Mouse (Mus musculus) activated CD4-positive, CD25-positive, alpha-beta regulatory T cell, adult 4 months (primary cell): Measurements from ENCODE around the gene Mb21d2. TPM values are rescaled to one million over a fixed set of nuclear protein-coding genes. Genes with fewer than 3 reads are reported as not detected.

ENCODE experiments used
- ATAC-seq: one replicate; pipeline ENCODE4 v1.8.0; 2017
- polyA plus RNA-seq, 2 experiments: library from polyadenylated mRNA; unstranded; fragments of 100-300 nt; shearing (Covaris generic); gene quantifications; one replicate each; pipeline ENCODE4 v1.2.1; 2017

Gene Mb21d2
- polyA plus RNA-seq, 2 experiments from 2014 or later = not detected

DNA sequence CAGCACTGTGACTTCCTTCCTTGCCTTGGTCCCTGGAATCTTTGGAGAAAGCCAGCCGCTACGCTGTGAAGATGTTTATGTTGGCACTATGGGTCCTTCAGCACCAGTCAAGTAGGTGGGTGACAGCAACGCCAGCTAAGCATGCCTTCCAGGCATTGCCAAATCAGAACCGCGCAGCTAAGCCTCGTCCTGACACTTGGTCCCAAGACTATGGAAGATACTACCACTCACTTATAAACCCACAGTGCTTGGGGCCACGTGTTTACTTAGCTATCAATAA is 70.5 kb downstream of the Mb21d2 start:
- no peak for ATAC-seq

DNA sequence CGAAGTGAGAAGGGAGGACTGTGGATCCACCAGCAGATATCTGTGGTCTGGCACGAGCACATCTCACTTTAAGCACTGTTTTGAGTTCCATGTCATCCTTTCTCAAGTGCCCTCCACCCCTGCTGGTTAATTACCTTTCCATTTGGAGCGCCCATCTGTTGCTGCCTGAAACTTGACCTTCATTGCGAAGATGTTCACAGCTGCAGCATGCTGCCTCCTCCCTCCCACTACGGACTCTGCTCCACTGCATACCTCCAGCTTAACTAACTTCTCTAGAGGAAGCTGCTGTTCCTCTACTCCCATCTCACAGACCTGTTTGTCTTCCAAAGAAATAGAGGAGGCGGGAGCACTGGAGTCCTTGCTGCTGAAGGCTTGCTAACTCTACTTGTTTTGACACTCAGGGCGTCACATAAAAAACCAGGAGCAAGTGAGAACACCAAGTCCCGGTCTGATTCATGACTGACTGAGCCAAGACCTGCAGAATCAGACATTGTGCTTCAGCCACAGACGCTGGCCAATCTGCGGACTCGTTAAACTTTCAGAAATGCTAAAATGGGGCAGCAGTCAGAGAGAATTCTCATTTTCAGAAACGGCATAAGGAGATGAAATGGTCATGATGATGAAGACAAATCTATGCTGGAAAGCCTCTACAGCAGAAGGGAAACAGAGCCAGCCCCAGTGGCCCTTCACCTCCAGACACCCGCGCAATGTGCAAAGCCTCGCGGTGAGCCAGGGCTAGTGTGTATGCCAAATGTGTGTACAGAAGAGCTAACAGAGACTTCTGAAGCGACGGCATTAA is 71.1 kb downstream of the Mb21d2 start:
- no peak for ATAC-seq

DNA sequence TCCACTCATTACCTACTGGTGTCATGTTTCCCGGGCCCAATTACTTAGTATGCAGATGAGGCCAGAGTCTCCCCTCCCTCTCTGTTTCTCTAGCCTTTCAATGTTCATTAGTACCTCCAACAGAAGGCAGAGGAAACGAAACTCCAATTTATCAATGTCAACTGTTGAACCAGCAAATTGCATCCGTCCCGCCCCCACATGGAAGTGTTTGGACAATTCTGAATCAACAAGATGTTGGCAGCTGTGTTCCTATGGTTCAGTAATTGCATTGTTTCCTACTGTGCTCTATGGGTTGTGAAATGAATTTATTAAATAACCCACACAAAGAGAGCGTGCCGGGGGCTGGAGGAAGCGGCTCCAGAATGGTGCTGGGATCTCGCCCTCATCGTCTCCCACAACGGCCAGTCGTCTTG is 78.1 kb downstream of the Mb21d2 start:
- ATAC-seq = no peak

DNA sequence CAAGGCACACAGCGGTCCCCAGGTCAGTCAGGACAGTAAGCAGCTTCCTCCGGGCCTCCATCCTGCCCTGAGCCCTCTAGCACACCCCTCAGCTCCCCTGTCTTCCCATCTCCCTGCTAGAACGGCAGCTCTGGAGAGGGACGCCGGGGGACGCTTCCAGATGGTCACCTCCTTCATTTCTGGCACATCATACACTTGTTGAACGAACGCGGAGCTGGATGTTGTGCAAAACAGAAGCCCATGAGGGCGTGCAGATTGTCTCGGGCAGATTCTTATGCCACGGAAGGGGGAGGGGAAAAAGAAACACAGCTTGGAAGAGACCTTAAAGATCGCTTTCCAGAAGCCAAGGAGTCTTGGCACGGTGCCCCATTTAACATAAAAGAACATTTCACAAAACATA is 78.6 kb downstream of the Mb21d2 start:
- no peak for ATAC-seq

DNA sequence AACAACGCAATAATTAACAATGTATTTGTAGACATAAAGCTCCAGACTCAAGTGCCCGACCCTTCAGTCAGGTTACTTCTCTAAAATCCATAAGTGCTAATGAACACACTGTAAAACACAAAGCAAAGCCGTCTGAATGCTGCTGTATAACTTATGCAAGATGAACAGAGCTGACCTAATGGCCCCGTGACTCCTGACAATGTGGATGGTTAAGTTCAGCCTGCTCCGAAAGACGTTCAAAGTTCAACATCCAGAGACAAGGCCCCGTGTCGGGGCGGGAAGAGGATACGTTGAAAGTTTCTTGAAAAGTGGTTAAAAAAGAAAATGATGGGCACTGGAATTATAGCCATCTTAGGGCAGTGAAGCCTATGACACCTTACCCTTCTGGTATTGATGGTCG is 83.3 kb downstream of the Mb21d2 start:
- no peak for ATAC-seq

DNA sequence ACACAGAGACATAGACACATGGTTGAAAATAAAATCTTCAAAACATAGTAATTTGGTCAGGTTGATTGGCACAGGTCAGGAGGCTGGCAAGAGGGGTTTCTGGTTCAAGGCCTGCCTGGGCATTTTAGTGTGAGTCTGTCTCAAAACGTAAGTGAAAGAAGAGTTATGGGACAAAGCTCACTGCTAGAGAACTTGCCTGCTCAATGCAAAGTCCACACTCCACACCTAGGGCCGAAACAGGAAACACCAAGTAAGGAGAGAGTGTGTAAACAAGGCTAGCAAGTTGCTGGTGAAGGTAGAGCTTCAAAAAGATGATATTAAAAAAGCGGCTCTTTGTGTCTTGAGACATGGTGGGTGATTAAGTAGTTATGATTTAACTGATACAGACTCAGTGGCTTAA is 84.1 kb downstream of the Mb21d2 start:
- no peak for ATAC-seq

DNA sequence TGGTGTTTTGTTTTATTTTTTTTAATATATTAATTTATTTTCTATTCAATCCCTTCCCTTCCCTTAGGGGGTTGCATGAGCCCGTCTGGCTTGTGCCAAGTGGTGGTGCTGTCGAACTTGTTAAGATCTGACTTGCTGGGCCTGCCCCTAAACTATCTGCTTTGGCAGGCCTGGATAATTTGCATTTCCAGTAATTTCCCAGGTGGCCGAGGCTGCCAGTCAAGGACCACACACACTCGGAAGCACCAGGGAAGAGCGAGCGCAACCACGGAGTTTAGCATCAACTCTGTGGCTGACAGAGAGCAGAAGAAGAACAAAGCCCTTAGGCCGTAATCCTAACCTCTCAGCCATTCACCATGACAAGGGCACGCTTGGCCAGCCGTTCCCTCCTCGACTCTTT is 88.4 kb downstream of the Mb21d2 start:
- no peak for ATAC-seq

DNA sequence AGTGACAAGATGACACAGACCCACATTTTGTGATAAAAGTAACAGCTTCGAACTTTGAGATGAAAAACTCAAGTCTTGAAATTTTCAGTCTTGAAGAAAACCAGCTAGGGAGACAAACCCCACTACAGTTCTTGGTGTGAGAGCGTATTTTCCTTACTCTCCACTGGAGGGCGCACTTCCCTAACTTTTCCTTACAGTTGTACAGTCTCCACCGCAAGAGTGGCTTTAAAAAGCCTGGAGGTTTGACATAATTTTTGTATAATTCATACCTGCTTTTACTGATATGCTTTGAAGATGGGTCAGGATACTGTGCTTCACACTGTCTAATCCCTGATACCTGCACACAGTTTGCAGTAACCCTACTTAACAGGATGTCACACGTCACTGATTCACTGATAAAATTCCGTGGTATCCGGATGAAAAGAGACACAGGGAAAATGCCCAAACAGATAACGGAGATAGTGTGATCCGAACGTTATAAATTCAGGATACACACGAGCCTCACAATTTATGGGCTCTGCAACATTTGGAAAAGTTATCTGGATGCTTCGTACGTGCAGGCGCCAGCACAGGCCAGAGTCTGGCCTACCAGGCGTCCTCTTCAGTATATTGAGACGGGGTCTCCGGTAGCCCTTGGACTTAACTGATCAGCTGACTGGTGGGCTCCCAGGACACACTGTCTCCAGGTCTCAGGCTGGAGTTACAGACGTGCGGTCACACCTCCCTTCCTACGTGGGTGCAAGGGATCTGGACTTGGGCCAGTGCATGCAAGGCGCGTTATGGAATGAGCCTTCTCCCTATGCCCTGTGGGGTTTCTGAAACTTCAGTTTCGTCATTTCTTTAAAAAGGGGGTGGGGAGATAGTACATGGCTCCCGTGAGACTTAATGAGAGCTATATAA is 89.1 kb downstream of the Mb21d2 start:
- no peak for ATAC-seq

DNA sequence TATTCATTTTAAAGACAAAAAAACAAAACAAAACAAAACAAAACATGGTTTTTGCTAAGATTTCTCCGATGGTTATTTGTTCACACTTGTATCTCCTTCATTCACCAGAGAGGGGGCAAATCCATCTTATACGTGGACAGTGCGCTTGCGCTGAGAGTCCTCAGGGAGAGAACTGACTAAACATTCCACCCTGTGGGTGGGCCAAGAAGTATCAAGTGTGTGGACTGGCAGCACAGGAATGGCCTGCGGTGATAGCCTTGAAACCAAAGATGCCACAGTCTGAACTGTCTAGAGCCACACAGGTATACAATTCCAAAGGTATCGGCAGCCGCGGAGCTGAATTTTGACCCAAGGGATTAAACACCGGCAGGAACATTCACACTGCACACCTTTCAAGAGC is 89.9 kb downstream of the Mb21d2 start:
- no peak for ATAC-seq

DNA sequence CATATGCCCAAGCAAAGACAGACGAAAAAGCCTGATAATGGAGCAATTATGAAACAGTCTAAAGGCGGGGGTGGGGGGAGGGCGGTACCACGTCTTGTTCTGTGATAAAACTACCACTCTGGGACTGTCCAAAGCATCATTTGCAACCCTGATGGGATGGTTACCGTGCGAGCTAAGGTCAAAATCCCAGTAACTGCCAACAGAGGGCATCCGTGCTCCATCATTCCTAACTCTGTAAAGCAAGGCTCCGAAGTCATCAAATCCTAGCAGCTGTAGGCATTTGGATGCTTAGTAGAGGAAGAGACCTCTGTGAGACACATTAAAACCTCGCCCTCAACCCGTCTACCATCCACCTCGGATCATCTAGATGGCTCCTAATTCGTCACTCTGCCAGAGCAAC is 91.5 kb downstream of the Mb21d2 start:
- no peak for ATAC-seq

DNA sequence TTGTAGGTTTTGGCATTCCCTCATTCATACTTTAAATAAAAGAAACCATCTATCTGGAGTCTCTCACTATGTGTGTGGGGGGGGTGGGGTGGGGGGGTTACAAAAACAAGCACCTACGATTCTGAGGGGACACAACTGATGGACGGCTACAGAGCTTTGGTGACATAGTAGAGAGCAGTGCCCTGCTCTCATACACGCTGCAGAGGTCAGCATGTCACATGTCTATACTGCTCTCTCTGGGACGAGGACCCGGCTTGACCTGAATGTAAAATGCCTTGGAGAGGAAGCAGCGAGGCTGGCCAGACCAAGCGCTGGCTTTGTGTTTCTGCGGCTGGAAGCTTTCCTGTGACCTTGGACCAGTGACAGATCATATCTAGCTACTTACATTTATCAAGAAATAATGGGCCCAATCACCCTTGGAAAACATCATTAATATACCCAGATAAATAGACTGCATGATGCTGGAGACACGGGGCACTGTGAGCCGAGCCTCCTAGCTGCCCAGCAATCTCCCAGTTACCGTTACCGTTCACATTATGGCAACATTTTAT is 97.3 kb downstream of the Mb21d2 start:
- no peak for ATAC-seq

DNA sequence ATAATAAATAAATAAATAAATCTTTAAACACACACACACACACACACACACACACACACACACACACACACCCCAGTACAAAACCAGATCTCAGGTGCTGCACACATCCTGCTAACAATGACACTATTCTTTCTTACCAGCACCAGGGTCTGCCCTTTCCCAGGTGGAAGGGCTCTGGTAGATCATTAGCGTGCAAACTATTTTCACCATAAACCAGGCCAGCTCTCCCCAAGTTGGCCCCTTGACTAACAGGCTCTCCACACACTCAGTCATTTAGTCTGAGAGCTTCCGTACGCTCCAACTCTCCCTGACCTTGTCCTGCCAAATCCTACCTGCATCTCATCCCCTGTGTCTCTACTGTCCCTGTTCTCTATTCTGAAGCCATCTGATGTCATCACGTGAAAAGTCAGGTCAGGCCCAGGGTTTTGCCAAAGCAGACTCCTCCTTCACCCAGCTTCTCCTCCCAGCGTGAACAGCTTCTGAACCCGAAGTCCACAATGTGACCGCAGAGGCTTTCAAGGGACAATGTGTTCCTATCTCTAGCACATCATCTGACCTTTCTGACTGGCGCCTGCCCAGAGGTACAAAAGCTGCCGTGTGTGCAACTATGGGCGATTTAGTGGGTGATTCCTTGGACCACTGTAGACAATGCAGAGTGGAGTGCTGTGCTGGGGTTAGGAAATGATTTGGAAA is 100.1 kb downstream of the Mb21d2 start:
- ATAC-seq = no peak

DNA sequence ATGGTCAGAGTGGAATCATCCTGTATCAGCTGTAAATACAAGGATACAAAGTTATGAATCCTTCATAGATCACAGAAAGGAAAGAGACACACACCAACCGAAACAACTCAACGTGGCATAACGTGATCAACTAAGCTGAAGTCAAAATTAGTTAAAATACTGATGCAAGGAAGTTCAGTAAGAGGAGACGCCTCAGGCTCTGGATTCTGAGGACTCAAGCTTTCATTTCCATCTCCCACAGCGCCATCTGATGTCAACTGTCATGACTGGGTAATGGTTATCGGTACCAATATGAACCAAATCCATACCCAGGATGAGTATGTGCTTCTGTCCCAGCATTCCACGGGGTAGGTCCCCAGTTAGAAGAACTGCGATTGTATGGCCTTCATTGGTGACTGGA is 104.7 kb downstream of the Mb21d2 start:
- no peak for ATAC-seq

DNA sequence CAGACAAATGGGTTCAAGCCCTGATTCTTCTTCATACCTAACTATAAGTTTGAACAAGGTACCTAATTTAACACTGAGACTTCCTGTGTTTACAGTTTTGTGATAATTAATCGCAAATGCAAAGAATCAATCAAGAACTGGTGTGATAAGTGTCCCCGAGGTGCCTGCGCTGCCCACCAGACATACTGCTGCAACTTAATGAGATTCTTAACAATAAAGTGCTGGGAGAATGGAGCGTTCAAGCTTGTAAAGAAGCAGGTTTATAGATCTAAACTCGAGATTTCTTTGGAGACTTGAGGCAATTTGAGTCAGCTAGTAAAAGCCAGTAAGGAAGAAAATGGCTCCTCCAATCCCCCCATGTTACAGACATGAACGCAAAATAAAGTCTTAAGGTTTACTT is 107.7 kb downstream of the Mb21d2 start:
- ATAC-seq = no peak

DNA sequence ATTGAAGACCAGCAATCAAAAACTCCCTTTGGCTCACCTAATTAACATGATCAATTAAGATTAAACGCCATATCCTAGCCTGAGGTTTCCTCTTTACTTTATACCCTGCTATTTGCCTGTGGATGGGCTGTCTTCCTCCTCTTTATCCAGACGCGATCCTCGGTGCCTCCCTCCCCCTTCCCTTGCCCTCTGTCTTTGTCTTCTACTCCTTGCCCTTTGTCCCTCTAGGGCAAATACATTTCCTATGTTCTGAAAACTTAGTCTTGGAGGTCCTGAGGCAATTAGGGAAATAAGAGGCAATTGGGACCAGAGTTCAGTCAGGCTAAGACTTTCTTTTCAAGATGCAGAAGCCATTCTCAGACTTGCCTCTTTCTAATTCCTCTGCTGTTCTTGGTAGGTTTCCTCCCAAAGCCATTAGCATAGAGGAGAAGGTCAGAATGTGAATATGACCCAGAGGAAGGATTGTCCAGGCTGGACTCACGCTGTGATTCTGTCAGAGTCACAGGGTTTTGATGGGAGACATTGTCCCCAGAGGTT is 110.7 kb downstream of the Mb21d2 start:
- no peak for ATAC-seq

DNA sequence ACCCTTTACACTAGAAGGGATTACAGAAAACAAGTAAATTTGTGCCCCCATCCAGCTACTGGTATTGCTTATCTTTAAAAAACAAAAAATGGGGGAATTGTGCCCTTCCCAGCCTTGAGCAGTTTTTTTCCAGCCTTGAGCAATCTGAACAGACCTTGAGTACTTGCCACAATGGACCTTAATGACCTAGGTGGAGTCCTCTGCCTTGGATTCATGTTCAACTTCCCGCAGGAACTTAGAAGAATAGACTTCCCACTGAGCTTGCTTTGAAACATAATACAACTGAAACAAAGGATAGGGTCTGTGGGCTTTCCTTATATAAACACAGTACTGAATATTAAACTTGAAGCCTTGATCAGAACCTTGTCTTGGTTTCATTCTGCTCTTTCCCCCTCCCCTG is 116.2 kb downstream of the Mb21d2 start:
- no peak for ATAC-seq

DNA sequence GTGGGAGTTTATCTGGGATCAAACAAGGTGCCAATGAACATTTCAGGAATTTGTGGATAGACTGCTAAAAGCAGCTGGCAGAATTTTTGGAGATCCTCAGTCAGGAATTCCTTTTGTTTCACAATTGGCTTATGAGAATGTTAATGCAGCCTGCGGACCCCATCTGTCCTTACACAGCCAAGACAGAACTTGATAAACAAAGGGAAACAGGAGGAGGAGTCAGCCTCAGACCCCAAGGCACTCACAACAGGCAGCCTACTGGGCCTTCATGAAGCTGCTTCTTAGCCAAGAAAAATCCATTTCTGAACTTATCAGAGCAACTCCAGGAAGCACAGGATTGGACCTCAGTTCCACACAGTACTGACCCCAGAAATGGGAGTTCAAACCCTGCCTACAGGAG is 120.4 kb downstream of the Mb21d2 start:
- ATAC-seq = no peak

DNA sequence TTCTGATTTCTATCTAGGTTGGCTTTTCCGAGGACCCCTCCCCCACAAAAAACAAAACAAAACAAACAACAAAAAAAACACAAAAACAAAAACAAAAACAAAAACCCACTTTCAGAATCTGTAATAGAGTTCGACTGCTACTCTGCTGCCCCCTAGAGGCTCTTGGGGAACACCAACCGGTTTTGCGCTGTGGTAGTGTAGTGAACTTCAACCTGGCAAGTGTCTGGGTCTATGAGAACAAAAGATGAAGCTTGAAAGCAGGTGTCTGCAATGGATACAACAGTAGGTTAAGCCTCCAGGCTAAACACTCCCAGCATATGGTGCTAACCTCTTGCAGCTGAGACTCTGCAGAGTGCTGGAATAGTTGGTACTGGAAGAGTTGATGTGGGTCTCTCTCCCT is 136.4 kb downstream of the Mb21d2 start:
- no peak for ATAC-seq

Other genes starting within 250 kb of the Mb21d2 start
- gene Fgf12, start 176.6 kb downstream of the Mb21d2 start, polyA plus RNA-seq = under 1 TPM in 1 of 2 experiments, not detected in 1; 0.36 TPM